Mouse (Mus musculus) MEL (cell line): ENCODE data around the gene Mettl23.

Experiments
- CTCF ChIP-seq, 3 experiments: IDR thresholded peaks in 2 of 3; conservative IDR thresholded peaks in 1 of 3; 2 replicates each; pipeline ENCODE4 v1.5.1; 2011 to 2012; ENCODE audit warnings: low read length in 3 of 3, low read depth in 2 of 3, mild to moderate bottlenecking in 2 of 3, improper control_type of control experiment in 1 of 3, inconsistent platforms in 1 of 3, mixed read lengths in 1 of 3, moderate library complexity in 1 of 3; ENCODE audit not compliant: control insufficient read depth in 1 of 3, insufficient read depth in 1 of 3, poor library complexity in 1 of 3, severe bottlenecking in 1 of 3
- EP300 ChIP-seq, 2 experiments: IDR thresholded peaks; 2 replicates each; pipeline ENCODE4 v1.6.1; 2011; ENCODE audit warnings: improper control_type of control experiment in 2 of 2, low read length in 2 of 2, low read depth in 1 of 2, mild to moderate bottlenecking in 1 of 2
- ETS1 ChIP-seq: IDR thresholded peaks from 2 replicates; pipeline ENCODE4 v1.6.1; 2012; ENCODE audit warnings: low read depth, mild to moderate bottlenecking, inconsistent platforms, low read length, improper control_type of control experiment, moderate library complexity
- MAX ChIP-seq: IDR thresholded peaks from 2 replicates; pipeline ENCODE4 v1.6.1; 2011; ENCODE audit warnings: low read length, improper control_type of control experiment
- NRF1 ChIP-seq: IDR thresholded peaks from 2 replicates; pipeline ENCODE4 v1.6.1; 2014; ENCODE audit warnings: low read depth, mild to moderate bottlenecking, inconsistent platforms, low read length, improper control_type of control experiment, moderate library complexity; ENCODE audit not compliant: poor library complexity, insufficient read depth, severe bottlenecking
- POLR2A ChIP-seq, 2 experiments: IDR thresholded peaks; 2 replicates each; pipeline ENCODE4 v1.6.1; 2011 to 2012; ENCODE audit warnings: low read length in 2 of 2, mild to moderate bottlenecking in 2 of 2, control low read depth in 1 of 2, improper control_type of control experiment in 1 of 2, low read depth in 1 of 2, moderate library complexity in 1 of 2; ENCODE audit not compliant: control insufficient read depth in 1 of 2, insufficient read depth in 1 of 2, poor library complexity in 1 of 2
- POLR2AphosphoS2 ChIP-seq: IDR thresholded peaks from 2 replicates; pipeline ENCODE4 v1.6.1; 2011; ENCODE audit warnings: low read length, improper control_type of control experiment
- SMC3 ChIP-seq: IDR thresholded peaks from 2 replicates; pipeline ENCODE4 v1.6.1; 2011; ENCODE audit warnings: low read depth, low read length, improper control_type of control experiment
- TBP ChIP-seq: IDR thresholded peaks from 2 replicates; pipeline ENCODE4 v1.8.0; 2011; ENCODE audit warnings: low read depth, low read length, improper control_type of control experiment

GRCm38 (mm10) chr11:116838936-116839335 lies 4.1 kb upstream of the Mettl23 start:
- TF ChIP-seq ETS1: no peak
- TF ChIP-seq SMC3: no peak
- no peak for TF ChIP-seq POLR2A (IDR thresholded peaks at IDR 0.05; ENCODE audit: control insufficient read depth in 1 of 2, insufficient read depth in 1 of 2, low read depth in 1 of 2, low read length in 2 of 2, poor library complexity in 1 of 2)
- no peak for TF ChIP-seq EP300 (IDR thresholded peaks at IDR 0.05; ENCODE audit: low read depth in 1 of 2, low read length in 2 of 2)
- TF ChIP-seq POLR2AphosphoS2: no peak
- no peak for TF ChIP-seq MAX
- TF ChIP-seq CTCF (IDR thresholded peaks at IDR 0.05 in 2 of 3, conservative IDR thresholded peaks at IDR 0.05 in 1 of 3; ENCODE audit: control insufficient read depth in 1 of 3, insufficient read depth in 1 of 3, low read depth in 2 of 3, low read length in 3 of 3, poor library complexity in 1 of 3, severe bottlenecking in 1 of 3): no peak
- no peak for TF ChIP-seq NRF1
- TF ChIP-seq TBP: no peak
